Mouse (Mus musculus) layer of hippocampus, adult 18-20 months (tissue): ENCODE measurements around the gene Itih5. TPM values are rescaled to one million over a fixed set of nuclear protein-coding genes. Genes with fewer than 3 reads are reported as not detected.
A peak's percentile ranks its signal among the peaks of the same experiment; 100 is the strongest.

Source experiments
- DNase-seq, 2 experiments: peaks; one replicate each; pipeline ENCODE4 v3.0.0; 2022; ENCODE audit warnings: low spot score in 2 of 2
- total RNA-seq, 2 experiments: library from RNA; stranded (reverse); gene quantifications; 2 replicates each; pipeline ENCODE4 v1.2.3; 2021

Itih5 gene
- total RNA-seq, 2 experiments from 2014 or later: 11.4 to 12.2 TPM

DNA sequence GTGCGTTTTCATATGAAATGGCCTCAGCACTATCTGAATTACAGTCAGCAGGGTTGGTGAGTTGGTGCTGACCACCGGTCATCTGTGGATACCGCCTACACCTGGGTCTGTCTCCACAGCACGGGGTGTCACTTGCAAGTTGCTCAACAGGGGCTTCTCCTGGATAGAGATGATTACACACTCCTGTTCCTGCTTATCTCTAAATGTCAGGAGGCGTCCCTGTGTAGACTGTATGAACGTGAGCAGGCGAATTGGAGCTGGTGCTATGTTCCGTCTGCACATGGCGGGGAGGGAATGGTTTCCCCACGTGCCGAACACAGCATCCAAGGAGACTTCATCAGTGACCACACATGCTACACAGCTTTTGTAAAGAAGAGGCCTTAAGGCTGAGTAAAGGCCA, 13.9 kb downstream of the Itih5 start:
- DNase-seq: no peak

DNA sequence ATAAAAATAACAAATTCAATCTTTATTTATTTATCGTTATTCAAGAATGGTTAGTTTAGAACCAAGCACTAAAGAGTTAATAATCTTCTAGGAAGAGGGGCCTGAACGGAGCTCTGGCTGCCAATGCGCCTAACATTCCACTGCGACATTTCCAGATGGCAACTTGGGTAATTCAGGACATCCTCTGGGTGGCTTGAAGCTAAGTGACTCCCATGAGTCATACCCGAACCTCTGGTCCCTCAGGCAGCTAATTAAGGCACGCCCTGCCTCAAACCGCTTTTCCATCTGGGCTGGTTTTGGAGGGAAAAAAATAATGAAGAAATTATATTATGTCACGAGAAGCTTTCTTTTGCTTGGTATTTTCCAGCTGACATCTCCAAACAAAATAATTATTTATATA, 14.6 kb downstream of the Itih5 start:
- no peak for DNase-seq

DNA sequence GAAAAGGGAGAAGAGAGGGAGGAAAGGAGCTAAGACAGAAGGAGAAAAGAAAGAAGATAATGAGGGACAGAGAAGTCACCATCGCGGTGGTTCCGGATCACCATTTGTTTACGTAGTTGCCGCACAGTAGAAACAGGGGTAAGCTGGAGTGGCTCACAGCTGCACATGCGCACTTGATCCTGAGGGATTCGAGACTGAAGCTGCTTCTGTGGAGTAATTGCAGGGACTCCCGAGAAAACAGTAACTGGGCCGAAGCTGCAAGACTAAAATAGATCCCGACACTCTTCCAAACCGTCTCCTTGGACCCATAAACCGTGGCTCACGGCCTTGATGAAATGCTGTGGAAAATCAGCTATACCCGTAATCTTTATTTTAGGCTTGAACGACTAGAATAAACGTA, 16.6 kb downstream of the Itih5 start:
- DNase-seq: no peak

DNA sequence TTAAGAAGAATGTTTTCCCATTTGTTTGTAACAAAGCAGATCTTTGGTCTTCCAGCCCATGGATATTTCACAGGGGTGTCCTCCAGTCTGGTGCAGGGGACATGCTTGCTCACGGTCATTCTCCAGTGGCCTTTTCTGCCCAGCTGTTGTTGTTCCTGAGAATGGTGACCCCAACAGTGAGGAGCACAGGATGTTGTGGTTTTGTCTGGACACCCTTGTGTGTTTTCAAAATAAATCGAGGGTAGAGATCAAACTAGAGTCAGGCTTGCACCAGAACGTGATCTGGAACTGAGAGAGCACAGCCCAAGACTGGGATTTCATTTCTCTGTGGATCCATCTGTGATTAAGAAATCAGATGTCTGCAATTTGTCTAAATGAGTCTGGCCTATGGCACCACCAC, 40.2 kb downstream of the Itih5 start:
- DNase-seq: no peak

DNA sequence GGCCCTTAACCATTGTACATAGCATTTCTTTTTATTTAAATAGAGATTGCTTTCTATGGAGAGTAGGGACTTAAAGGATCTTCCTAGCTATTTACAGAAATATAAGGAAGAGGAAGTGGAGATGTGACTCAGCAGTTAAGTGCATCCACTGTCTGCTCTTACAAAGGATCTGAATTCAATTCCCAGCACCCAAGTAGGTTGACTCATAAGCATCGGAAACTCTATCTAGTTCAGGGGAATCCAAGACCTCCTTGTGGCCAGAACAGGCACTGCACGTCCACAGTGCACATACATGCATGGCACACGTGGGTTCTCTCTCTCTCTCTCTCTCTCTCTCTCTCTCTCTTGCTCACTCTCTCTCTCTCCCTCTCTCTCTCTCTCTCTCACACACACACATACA, 41.8 kb downstream of the Itih5 start:
- DNase-seq: no peak

DNA sequence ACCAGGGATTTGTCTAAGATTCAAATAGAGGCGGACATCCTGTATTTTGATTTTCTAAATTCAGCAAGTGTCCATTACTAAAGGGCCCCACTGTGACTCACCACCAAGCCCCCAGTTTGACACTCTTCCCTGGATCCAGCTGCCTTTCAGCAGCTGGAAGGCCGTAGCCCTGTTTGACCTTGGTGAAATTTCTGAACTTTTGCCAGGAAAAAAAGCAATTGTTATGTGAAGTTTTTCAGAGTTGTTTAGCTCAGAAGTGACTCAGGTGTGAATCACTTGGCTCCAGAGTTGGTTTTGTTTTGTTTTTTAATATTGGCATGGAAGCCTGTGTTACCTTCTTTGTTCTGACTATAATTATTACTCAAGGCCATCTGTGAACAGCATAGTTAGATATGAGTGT, 46.0 kb downstream of the Itih5 start:
- DNase-seq: no peak

DNA sequence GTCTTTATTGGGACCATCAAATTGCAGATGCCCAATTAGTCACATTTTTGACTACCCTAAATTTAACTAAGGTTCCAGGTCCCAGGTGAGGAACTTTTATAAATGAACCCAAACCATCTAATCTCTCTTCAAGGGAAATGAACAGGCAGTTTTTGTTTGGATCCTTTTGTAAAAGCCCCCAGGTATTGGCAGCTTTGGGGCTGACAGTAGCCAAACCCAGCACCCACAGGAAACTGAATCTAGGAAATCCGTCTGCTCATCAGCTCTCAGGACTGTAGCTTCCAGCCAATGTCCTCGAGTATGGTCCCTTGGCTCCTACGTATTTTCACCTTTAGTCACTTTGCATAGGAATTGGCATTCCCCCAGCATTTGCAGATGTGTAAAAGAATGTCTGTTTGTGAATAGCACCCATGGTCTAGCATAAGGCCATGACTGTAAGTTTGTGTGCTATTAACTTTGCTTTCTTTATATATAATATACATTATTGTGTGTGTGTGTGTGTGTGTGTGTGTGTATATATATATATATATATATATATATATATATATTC, 47.4 kb downstream of the Itih5 start:
- DNase-seq: no peak

DNA sequence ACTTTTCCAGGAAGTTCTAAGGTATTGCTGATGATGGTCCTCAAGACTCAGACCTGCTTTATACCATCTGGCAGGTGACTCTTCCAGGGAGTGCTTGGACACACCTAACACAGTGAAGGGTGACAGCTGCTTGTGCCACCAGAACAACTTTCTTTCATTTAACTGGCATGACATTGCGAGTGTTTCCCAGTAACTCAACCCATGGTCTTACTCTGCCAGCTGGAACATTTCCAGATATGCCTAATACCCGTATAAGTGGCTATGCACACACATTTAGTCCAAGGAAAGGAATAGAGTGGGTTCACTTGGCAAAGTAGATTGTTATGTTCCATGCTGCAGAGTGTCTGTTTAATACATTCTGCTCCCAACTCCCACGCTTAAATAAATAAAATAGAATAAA, 50.9 kb downstream of the Itih5 start:
- DNase-seq: no peak

DNA sequence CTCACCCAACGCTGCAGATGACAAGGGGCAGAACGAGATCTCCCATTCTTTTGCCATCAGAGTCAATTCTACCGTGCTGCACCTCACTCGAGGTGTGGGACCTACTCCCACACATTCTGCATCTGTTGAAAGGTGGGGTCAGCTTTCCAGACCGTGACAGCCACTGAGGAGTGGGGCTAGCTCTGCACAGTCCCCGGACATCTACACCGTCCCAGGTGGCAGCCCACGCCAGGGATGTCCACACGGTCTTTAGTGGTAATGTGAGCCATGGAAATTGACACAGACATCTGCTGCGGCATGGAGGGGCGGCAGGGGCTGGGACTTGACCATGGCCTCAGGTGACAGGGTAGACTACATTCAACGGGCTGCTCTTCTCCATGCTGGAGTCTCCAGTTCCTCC, 60.1 kb downstream of the Itih5 start:
- no peak for DNase-seq

DNA sequence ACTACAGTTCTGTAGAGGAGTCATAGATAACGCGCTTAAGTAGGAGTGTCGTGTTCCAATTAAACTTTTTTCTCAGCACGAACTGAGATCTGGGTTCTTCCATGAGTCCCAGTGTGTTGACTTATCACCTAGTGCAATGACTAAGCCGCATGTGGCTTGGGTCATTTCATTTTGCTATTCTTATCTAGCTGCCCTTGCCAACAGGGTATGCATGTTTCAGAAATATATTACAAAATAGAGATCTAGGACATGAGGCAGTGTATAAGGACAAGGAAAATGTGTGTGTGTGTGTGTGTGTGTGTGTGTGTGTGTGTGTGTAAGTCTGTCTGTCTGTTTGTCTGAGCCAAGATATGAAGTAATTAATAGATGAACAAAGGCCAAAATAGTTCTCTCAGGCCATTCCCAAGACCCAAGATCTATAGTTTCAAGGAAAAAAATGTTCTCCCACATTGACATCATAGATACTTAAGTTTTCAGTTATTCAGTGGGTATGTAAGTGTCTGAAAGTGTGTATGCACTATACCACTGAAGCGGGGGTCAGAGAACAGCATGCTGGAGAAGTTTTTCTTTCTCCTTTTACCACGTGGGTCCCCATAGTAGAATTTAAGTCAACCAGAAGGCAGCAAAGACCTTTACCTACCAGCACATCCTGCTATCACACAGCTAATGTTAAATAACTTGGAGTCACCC, 62.6 kb downstream of the Itih5 start:
- no peak for DNase-seq

DNA sequence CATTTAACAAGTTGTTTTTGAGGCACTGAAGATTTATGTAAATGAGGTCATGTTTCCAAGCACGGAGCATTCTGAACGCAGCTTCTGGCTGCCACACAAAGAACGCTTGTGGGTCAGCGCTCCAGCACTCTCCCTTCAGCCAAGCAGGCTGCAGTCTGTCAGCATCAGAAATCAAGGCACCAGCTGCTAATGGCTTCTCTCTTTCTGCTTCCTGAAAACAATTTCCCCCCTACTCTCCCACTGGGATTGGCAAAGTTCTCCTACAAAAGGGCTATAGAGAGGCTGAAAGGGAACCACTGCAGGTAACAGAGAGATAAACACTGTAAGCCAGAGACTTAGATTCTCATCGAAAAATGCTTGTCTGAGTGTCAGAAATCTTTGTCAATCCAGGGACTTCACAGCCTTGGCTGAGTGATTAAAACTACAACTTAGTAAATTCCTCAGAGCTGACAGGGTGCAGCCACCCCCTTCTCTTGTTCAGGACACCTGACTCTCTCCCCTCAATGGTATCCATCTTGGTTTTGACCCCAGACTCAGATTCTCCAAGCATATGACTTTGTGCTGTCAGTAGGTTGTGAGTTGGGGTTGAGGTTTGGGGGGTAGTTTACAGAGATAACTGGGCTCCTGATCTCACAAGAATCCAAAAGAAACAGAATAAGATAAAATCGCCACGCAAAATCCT, 63.3 kb downstream of the Itih5 start:
- peak; percentile 22 to 69 for DNase-seq

DNA sequence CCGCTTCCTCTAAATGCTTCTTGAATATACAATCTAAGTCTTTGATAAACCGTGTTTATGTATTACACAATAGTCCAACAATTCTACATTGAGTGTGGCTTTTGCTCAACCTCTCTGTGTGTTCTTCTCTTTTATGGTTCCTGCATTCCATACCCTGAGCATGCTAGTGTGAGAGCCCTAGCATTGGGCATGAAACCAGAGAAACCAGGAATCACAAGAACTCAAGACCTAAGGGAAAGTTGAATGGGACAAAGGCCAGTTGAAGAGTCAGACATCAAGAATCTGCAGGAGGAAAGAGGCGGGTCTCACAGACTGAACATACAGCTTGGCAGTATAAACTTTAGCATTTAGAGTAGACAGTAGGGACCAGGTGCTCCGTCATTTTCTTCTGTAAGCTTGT, 68.5 kb downstream of the Itih5 start:
- DNase-seq: no peak

DNA sequence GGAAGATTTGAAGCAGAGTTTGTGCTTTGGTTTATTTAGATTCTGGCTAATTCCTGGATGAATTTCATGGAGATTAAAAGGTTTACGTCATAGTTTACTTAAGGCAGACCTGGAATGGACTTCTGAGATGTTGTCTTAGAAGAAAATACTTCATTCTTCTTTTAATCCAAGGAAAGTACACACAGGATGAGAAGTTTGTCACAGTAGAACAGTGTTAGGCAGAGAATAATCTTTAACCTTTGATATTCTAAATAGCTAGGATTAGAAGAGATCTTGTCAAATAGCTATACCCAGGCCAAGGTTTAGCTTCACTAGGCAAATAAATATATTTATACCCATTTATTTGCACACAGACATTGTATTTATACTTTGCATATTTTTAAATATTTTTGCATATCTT, 73.5 kb downstream of the Itih5 start:
- no peak for DNase-seq

DNA sequence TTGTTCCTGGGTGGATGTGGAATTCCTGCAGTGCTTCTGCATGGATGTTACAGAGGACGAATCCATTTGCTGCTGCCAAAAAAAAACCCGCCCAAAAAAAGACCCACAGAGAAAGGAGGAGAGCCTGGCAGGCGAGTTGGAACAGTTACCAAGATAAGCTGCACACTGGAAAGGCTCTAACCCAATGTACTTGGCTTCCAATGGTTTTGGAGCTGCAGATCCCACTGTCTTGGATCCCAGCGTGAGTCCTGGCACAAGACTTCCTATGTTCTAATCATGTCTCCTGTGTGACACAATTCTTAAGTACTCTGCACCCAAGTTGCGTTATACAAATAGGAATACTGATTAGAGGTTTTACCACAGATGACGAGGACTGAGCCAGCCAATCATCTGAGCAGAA, 78.6 kb downstream of the Itih5 start:
- no peak for DNase-seq

DNA sequence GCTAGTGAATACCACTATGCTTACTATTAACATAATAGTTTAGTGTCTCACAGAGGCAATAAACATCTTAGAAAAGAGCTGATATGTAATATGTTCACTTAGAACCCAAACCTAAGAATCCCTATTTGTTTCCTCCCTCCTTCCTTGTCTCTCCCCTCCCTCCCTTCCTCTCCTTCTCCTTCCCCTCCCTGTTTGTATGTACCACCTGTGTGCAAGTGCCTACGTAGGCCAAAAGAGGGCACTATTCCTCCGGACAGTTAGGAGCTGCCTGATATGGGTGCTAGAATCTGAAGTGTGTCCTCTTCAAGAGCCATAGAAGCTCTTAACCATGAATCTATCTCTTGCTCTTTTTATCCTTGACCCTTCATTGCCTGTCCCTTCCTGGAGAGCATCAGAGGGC, 83.2 kb downstream of the Itih5 start:
- no peak for DNase-seq

DNA sequence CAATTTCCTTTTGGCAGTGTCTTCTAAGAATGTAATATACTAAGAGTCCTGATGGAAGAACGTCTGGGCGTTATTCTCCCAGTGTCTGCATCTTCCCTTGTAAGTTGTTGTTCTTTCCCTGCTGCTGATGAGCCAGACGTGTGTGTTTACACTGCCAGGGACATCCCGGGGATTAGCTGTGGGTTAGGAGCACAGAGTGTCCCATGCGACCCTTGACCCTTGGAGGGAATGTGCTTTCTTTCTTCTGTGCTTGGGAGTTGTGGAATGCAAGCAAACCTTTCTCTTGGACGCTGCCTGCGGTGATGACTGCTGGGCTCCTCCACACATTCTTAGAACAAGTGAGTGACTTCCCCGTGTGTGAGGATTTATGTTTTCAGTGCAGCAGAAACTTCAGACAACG, 89.6 kb downstream of the Itih5 start:
- DNase-seq: no peak

DNA sequence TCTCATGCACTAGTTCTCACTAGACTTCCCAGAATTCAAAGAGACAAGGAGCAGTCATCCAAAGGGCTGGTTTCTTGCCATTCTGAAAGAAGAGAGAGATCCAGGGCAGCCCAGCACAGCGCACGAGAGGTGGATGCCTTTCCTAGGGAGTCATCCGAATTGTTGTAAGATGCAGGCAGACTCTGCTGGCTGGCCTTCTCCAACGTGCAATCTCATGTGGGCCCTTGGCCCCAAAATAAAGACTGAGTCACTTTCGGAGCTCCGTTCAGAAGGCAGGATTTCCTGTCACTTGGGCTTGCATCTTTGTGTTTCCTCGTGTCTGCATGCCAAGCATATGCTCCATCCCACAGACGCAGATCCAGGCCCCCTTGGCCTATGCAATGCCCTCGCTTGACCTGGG, 97.1 kb downstream of the Itih5 start:
- no peak for DNase-seq

DNA sequence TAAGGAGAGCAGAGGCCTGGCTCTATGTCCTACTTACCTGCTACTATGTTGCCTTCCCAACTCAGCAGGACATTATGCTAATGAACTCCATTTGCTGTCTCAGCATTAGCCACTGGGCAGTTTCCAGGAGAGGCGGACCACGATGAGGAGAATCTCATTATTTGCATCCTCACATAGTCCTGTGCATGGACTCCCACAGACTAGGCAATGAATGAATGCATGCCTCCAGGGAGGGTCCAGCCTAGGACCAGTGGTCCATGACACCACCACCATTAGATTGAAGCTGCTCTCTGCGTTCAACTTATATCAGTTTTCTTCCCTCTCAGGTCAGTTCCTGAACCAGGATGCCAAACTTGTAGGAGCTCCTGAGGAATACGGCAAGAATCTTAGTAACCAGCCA, 97.6 kb downstream of the Itih5 start:
- DNase-seq: no peak

DNA sequence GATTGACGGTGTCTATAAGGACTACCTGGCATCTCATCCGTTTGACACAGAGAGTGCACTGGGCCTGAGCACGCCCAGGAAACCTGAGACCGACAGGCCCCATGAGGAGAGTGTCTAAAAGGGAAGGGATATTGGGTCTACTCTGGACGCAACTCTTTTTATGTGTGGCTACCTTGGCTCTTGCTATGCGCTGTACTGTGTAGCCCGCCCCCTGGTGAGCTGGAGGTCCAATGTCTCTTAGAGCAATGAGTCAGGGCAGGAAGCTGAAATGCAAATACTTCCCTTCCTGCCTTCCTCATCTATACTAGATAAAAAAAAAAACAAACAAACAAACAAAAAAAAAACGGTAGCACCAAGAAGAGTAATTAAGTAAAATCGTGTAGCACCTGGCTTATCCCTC, 98.1 kb downstream of the Itih5 start:
- DNase-seq: no peak

DNA sequence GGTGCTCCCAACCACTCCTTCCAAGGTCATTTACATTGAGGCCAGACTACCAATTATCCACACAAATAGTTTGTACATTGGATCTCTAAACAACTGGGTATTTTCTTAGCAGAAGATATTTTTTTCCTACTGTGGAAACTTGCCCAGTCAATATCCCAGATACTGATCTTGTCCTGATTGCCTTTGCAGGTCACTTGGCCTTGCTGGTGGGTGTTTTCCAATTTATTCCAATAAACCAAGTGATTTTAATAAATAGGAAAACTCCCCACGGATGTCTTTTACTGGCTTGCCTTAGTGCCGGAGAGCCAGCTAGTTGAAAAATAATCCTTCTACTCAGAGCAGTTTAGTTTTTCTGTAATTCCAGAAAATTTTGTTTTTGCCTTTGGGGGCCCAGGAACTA, 98.6 kb downstream of the Itih5 start:
- no peak for DNase-seq

DNA sequence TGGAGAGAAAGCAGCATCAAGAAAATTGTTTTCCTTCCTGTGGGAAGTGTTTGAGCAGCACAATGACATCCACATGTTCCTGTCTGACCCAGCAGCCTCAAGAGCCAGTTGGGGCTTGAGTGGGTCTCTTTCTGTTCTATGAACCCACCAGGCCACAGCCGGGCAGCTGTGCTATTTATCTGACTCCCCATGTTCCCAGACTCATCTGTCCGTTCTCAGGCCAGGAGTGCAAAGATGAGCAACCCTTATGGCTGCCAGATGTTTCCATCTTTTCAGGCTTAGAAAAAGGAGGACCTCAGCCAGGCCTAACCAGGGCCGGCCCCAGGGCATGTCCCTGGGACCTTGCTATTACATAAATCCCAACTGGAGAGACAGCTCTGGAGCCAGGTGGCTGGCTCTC, 100.0 kb downstream of the Itih5 start:
- DNase-seq: no peak

DNA sequence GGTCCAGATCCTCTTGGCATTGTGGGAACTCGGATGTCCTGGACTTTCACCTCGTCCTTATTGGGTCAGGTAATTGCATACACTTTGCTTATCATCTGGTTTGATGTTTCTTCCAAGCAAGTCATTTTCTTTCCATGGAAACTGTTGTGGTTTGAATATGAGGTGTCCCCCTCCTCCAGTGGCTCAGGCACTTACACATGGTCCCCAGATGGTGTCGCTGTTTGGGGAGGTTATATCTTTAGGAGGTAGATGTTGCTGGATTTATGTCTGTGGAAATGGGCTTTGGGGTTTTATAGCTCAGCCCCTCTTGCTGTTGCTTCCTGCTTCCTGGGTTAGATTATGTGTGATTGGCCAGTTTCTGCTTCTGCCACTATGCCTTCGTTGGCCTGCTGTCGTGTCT, 103.6 kb downstream of the Itih5 start:
- no peak for DNase-seq

DNA sequence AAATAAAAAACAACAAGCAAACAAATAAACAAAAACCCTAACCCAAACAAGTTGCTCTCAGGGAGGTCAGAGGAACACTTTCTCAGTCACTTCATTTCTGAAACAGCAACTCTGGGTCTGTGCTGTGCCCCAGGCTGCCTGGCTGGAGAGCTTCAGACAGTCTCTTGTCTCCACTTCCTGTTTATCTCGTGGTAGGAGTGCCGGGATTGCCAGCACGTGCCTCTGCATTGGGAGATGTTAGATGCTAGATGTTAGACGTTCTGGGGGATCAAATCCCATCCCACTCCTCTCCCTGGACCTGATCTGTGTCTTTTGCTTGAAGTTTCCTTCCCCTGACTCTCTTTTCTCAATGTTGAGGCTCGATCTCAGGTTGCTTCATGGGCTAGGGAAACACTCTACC, 104.9 kb downstream of the Itih5 start:
- DNase-seq: no peak
